Mouse (Mus musculus): ENCODE results near the gene Wfdc15b. TPM values are rescaled to one million over a fixed set of nuclear protein-coding genes. Genes with fewer than 3 reads are reported as not detected.
"Not testable (repeated sequence)": the region's sequence is repeated elsewhere in the genome, so short reads cannot be mapped to it uniquely, and the experiment has no call there.

Wfdc15b gene
- not detected in 2 replicates for total RNA-seq (2017)

GRCm38 (mm10) chr2:164221522-164221921 lies at the start of gene Wfdc15b:
TSS of gene Wfdc15b (minus strand) at chr2:164221660.
- no peak for ATAC-seq (replicated peaks; ENCODE audit: low read depth, poor library complexity, severe bottlenecking)

GRCm38 (mm10) chr2:164256540-164256939 lies 35.1 kb upstream of the Wfdc15b start, which contains the start of gene Svs3b:
TSS of gene Svs3b (minus strand) at chr2:164256640.
- not testable (repeated sequence) for ATAC-seq (replicated peaks; ENCODE audit: low read depth, poor library complexity, severe bottlenecking)

GRCm38 (mm10) chr2:164238366-164238765 lies 16.9 kb upstream of the Wfdc15b start, which contains the start of gene Svs2:
TSS of gene Svs2 (minus strand) at chr2:164238466.
- ATAC-seq (replicated peaks; ENCODE audit: low read depth, poor library complexity, severe bottlenecking) = no peak

DNA sequence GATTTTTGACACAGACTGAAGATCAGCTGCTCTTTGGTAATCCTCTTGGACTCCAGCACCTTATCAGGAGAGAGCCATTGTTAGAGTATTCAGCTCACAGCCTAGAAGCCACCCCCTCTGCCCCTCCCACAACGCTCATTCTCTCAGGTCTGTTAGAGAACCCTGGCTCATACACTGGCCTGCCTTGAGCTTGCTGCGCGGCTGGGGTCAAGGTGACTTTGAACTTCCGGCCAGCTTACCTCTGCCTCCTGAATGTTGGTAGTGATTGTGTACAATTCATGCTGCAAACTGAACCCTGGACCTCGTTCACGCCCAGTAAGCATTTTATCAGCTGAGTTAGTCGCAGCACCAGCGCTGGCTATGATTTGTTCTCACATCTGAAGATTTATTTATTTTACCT lies 11.2 kb upstream of the Wfdc15b start:
- no peak for ATAC-seq (replicated peaks; ENCODE audit: low read depth, poor library complexity, severe bottlenecking)

DNA sequence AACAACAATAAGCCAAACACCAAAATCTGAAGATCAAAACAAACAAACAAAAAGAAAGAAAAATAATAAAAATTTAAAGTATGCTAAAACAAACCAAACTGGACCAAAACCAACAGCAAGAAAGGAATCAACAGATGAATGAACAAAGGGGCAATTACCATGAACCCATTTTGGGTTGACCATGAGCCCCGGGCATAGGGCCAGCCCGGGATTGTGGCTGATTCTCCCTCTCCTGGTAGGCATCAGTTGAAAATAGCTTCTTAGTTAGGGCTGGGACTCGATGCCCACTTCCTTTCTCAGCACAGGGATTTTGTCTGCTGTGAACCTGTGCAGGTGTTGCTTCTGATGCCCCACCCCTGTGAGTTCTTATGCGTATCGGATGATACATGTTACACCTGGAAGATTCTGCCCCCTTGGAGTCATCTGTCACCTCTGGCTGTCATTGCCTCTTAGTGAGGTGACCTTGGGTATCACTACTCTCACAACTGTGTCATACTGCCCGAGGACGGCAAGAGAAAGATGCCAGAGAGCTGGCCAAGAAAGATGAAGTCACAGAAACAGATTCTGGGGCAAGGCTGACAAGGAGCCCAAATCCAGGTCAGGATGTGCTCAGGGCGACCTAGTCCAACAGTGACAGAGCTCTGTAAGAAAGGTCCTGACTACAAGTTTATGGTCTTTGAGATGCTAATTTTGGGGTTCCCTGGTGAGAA lies 7.1 kb upstream of the Wfdc15b start:
- ATAC-seq (replicated peaks; ENCODE audit: low read depth, poor library complexity, severe bottlenecking) = no peak

DNA sequence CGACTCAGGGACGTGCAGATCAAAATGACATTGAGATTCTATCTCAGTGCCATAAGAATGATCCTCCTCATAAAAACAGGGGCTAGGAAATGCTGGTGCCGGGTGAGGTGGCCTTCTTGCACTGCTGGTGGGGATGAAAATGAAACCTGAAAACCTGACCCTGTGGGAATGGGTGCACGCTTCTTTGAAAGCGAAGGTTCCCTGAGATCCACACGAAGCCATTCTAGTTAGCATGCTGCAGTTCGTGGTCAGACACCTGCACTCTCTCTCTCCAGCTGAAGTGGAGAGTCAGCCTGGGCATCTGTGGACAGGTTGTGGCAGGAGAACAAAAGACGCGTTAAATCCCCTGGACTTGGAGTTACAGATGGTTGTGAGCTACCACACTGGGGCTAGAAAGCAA lies 2.2 kb downstream of the Wfdc15b start:
- no peak for ATAC-seq (replicated peaks; ENCODE audit: low read depth, poor library complexity, severe bottlenecking)

DNA sequence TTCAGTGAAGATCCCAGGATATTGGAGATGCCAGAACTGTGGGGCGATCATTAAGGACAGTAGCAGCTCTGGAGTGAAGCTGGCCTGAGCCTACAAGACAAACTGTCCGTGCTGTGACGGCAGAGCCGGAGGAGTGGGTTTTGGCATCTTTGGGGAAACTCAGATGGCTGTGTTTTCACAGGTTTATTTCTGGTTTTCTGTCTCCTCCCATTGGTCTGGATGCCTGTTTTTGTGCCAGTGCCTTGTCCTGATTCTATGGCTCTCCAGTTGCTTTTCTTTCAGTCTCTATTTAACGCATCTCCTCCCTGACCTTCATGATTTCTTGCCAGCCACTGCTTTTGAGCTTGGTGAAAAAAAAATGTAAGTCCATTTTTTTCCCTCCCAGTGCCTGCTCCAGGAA lies 8.7 kb downstream of the Wfdc15b start:
- ATAC-seq (replicated peaks; ENCODE audit: low read depth, poor library complexity, severe bottlenecking) = no peak

- no peak for ATAC-seq (replicated peaks; ENCODE audit: low read depth, poor library complexity, severe bottlenecking)
Observed at GRCm38 (mm10) chr2:164210892-164211291, 10.6 kb downstream of the Wfdc15b start.

DNA sequence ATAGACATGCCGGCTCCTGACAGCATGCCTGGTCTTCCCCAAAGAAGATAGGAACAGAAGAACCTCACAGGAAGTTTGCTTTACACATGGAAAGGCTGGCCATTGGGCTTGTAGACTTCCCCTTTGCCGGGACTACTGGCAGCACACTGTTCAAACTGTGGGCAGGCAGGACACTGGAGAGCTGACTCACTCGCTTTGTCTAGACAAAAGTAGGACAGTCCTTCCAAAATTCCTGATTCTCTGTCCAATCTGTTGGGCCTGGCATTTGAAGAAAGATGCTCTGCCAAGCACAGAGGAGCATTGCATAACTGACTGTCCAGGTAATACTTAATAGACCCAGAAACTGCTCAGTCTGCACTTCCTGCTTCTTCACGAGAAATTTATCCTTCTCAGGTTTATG lies 14.8 kb downstream of the Wfdc15b start:
- ATAC-seq (replicated peaks; ENCODE audit: low read depth, poor library complexity, severe bottlenecking) = no peak

DNA sequence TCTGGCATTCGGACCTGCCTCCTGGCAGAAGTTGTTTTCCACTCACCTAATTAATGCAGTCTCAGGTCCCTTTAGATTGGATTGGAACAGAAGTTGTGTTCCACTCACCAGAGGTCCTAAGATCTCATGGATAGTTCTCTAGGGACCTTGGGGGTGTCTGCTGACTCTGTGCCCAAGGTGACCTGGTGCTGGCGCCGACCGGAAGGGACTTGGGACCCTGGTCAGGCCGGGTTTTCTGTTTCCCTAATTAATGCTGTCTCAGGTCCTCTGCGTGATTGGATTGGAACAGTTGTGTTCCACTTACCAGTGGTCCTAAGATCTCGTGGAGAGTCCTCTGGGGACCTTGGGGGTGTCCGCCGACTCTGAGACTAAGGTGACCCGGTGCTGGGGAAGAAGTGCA lies 15.4 kb downstream of the Wfdc15b start:
- ATAC-seq (replicated peaks; ENCODE audit: low read depth, poor library complexity, severe bottlenecking) = not testable (repeated sequence)

GRCm38 (mm10) chr2:164199626-164200327 lies 21.7 kb downstream of the Wfdc15b start, which contains the start of gene Wfdc15a:
TSS of gene Wfdc15a (minus strand) at chr2:164200130.
- ATAC-seq (replicated peaks; ENCODE audit: low read depth, poor library complexity, severe bottlenecking) = no peak

- no peak for ATAC-seq (replicated peaks; ENCODE audit: low read depth, poor library complexity, severe bottlenecking)
Observed at GRCm38 (mm10) chr2:164196700-164196990, 24.8 kb downstream of the Wfdc15b start.

GRCm38 (mm10) chr2:164195971-164196699 lies 25.3 kb downstream of the Wfdc15b start:
- ATAC-seq (replicated peaks; ENCODE audit: low read depth, poor library complexity, severe bottlenecking) = no peak

DNA sequence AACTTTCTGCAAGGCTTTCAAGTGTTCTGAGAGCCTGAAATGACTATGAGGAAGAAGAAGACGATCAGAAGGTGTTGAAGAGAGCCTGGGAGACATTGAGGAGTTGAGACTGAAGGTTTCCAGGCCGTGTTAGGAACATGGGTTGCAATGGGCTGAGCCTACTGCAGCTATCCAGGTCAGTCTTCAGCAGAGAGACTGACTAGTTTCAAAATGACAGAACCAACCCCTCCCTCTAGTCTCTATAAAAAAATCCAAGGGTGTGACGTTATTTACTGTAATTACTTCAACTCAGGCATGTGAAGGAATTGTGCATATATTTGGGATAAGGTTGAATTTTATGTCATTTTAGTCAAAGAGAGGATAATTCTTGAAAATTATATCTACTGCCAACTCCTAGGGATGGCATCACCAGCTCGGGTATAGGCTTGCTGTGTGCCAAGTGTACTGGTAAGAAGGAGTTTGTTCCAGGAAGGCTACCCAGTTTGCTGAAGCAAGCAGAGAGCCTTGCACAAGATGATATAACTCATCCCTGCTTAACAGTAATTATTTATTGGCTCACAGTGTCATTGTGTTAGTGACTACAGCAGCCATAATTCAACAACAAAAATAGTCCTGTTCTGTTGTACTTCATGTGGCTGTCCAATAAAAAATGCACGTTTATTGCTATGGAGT lies 26.4 kb downstream of the Wfdc15b start:
- ATAC-seq (replicated peaks; ENCODE audit: low read depth, poor library complexity, severe bottlenecking) = no peak

DNA sequence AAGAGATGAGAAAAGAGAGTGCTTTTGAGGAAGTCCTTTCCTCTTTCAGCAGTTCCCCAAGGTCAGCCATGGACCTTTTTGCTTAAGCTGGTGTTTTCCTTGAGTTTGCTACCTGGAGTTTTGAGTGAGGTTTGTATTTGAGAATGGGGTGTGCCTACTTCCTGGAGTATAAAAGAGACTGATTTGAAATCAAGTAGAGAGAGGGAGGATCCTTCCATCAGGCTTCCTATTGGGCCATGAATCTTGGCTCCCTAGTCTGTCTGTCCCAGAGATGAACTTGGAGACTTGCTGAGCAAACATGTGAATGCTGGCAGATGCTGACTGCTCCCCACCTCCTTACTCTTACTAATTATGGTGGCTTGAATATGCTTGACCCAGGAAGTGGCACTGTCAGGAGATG lies 29.2 kb downstream of the Wfdc15b start:
- no peak for ATAC-seq (replicated peaks; ENCODE audit: low read depth, poor library complexity, severe bottlenecking)

DNA sequence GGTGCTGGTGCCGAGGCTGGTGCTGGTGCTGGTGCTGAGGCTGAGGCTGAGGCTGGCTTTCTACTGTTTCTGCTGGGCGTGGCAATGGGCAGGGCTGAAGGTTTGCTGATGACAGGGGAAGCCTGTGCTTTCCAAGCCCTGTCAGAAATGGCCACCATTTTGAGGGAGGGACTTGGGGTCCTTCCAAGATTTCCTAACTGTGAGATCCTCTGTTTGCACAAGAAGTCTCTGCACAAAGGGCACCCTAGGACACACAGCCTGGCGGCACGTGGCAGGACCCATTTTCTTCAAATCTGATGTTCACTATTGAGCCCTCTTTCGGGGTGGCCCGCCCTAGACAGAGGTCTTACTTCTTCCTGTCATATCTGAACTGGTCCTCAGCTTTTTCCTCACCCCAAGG lies 30.9 kb downstream of the Wfdc15b start, which contains the start of gene Wfdc12:
TSS of gene Wfdc12 (minus strand) at position 33 of the 400 bp plus-strand sequence.
- no peak for ATAC-seq (replicated peaks; ENCODE audit: low read depth, poor library complexity, severe bottlenecking)

GRCm38 (mm10) chr2:164188722-164189121 lies 32.7 kb downstream of the Wfdc15b start:
- ATAC-seq (replicated peaks; ENCODE audit: low read depth, poor library complexity, severe bottlenecking) = peak; percentile 92

DNA sequence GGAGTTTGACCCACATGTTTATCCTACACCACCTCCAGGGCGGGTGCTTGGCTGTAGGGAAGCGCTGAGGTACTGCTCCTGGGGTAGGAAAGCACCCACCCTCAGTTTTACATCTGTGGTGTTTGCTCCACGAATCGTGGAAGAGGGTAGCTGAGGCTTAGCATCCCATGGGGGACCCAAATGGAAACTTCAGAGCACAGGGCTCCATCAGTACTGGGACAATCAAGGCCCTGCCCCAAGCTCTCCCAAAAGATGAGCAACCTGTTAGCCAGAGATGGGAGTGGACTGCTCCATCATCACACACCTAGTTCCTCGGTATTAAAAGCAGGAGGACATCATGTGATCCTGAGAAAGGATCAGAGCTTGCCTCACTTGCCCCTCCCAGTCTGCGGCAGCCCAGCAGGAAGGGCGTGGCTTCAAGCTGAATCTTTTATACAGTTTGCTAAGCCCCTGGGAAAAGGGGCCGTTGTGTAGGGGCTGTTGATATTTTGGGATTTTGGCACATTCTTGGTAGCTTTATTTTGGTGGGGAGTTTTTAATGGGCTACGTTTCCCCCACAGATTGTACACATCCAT lies 37.2 kb downstream of the Wfdc15b start:
- peak; percentile 70 for ATAC-seq (replicated peaks; ENCODE audit: low read depth, poor library complexity, severe bottlenecking)

DNA sequence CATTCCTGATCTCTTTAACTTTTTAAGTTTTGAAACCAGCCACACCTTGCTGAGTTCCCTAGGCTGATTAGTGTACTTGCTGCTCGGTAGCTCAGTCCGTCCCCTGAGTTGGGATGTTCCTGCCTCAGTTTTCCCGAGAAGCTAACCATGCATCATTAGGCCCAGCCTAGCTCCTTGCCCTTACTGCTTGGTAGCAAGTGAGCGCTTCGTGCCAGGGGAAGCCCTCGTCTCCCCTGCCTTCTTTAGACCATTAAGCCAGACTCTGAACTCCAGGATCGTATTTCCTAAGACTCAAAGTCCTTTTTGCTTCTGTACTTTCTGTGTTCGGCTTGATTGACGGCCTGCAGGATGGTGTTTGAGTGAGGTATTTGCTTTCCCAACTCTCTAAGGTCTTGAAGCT lies 38.1 kb downstream of the Wfdc15b start:
- no peak for ATAC-seq (replicated peaks; ENCODE audit: low read depth, poor library complexity, severe bottlenecking)

DNA sequence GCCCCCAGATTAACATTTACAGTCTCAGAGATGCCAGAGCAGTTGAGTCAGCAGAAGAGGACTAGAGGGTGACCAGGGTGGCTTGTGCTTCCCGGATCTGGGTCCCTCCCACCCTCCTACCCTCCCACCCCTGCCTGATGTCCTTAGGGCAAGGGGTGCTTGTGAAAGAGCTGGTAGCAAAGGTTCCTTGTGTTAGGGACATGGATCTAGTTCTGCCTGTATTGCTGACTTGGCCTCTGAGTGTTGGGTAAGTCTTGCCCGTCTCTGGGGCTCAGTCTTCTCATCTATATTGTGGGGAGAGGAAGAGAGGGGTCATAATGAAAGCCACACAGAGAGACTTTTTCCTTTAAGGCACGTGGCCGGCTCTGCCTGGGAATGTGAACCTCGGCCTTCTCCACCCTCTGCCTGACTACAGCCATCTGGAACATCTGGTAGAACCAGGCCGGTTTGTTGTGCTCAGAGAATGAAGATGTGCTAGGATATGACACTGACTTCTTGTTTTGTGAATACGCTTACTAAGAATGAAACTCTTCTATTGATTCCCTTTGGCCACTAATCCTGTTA lies 38.7 kb downstream of the Wfdc15b start, which contains the start of gene Wfdc5:
TSS of gene Wfdc5 (minus strand) at position 51 of the 564 bp plus-strand sequence.
- no peak for ATAC-seq (replicated peaks; ENCODE audit: low read depth, poor library complexity, severe bottlenecking)

All from common myeloid progenitor, adult 5-6 weeks (primary cell).